ENCODE assay signal across 8 mouse cellular contexts in genomic region chr5:139253301-139253741, GRCm38 (mm10). TPM values are rescaled to one million over a fixed set of nuclear protein-coding genes. Genes with fewer than 3 reads are reported as not detected.
DNase-seq lines count a peak whose midpoint lies in the region; ATAC-seq and TF ChIP-seq lines count a peak whose summit lies in the region.

No protein-coding gene starts in this region.

- peak overlapping the region; percentile 90 for H3K9ac ChIP-seq in ES-E14 (ENCODE audit: insufficient read depth, low read depth, low read length, poor library complexity, severe bottlenecking)
- peak overlapping the region; percentile 77 for H3K9ac ChIP-seq in kidney, embryonic 14.5 days (ENCODE audit: low read depth, low read length)

- no peaks in the 10 kb centered on the region for H3K9me3 ChIP-seq in ES-E14 (ENCODE audit: control insufficient read depth, insufficient read depth, low read depth, low read length)
- no peaks in the 10 kb centered on the region for H3K9me3 ChIP-seq in kidney, embryonic 14.5 days (ENCODE audit: control insufficient read depth, low read length)

- peak; percentile 76 for DNase-seq in CD4-positive helper T cell, adult 2 months (ENCODE audit: low read depth, low spot score)
- no peak for DNase-seq in ES-E14 (ENCODE audit: low read depth, low spot score)
- DNase-seq in cerebellum, adult 2 months = peak; percentile 50 to 55
- peak; percentile 13 to 25 for DNase-seq in heart, adult 9 months (ENCODE audit: low spot score in 2 of 2)
- peak; percentile 63 for DNase-seq in lung, postnatal 14 days
- no peak for DNase-seq in spleen, adult 2 months (ENCODE audit: low read depth in 1 of 2, low spot score in 2 of 2)
- DNase-seq in left cerebral cortex, adult 8-10 months (ENCODE audit: low spot score in 2 of 2) = no peak

- peaks cover 18% of the 10 kb centered on the region for H3K36me3 ChIP-seq in ES-E14 (ENCODE audit: control insufficient read depth, insufficient read depth, low read length, poor library complexity, severe bottlenecking)
- peaks cover 26% of the 10 kb centered on the region for H3K36me3 ChIP-seq in kidney, embryonic 14.5 days (ENCODE audit: control insufficient read depth, insufficient read depth, low read length)
- peaks cover 4% of the 10 kb centered on the region for H3K36me3 ChIP-seq in spleen, adult 2 months (ENCODE audit: control insufficient read depth, insufficient read depth, low read length)

- no peaks in the 10 kb centered on the region for H3K27me3 ChIP-seq in cerebellum, adult 2 months (ENCODE audit: control insufficient read depth, insufficient read depth, low read length)
- no peaks in the 10 kb centered on the region for H3K27me3 ChIP-seq in kidney, embryonic 14.5 days (ENCODE audit: control insufficient read depth, insufficient read depth, low read length)
- H3K27me3 ChIP-seq in spleen, adult 2 months (ENCODE audit: control insufficient read depth, insufficient read depth, low read length) = no peaks in the 10 kb centered on the region

- no peak for ATAC-seq in kidney, embryonic 14.5 days (ENCODE audit: low FRiP score, low TSS enrichment)

- 4% methylated on average over 6 of the region's 6 CpGs for WGBS in cerebellum, adult 2 months
- 5% methylated on average over 6 of the region's 6 CpGs for WGBS in kidney, embryonic 14.5 days
- WGBS in spleen, adult 2 months = 3% methylated on average over 6 of the region's 6 CpGs

- no peak for TF ChIP-seq POLR2A in cerebellum, adult 2 months (IDR thresholded peaks at IDR 0.05; ENCODE audit: borderline replicate concordance, insufficient read depth, low read length)
- TF ChIP-seq POLR2A in spleen, adult 2 months (IDR thresholded peaks at IDR 0.05; ENCODE audit: low read depth, low read length) = no peak

- peak overlapping the region; percentile 90 to 92 for H3K4me3 ChIP-seq in ES-E14 (ENCODE audit: insufficient read depth in 1 of 2, low read depth in 1 of 2, low read length in 2 of 2, poor library complexity in 1 of 2, severe bottlenecking in 1 of 2)
- peak overlapping the region; percentile 99 for H3K4me3 ChIP-seq in cerebellum, adult 2 months (replicated peaks; ENCODE audit: insufficient read depth, low read depth, low read length)
- H3K4me3 ChIP-seq in kidney, embryonic 14.5 days (ENCODE audit: low read length) = peak overlapping the region; percentile 67
- H3K4me3 ChIP-seq in spleen, adult 2 months (ENCODE audit: extremely low read depth, insufficient read depth, insufficient read length) = peak overlapping the region; percentile 88

- peaks cover 6 to 10% of the 10 kb centered on the region in 2 experiments; a peak in 3 of 4 replicates for H3K4me1 ChIP-seq in ES-E14 (ENCODE audit: control insufficient read depth in 2 of 2, insufficient read depth in 2 of 2, low read length in 2 of 2, poor library complexity in 1 of 2)
- H3K4me1 ChIP-seq in cerebellum, adult 2 months (ENCODE audit: control insufficient read depth, insufficient read depth, low read length) = peaks cover 19% of the 10 kb centered on the region
- H3K4me1 ChIP-seq in kidney, embryonic 14.5 days (ENCODE audit: control insufficient read depth, insufficient read depth, low read length) = peaks cover 20% of the 10 kb centered on the region; the same call in 1 of the 2 replicates
- H3K4me1 ChIP-seq in spleen, adult 2 months (ENCODE audit: control insufficient read depth, insufficient read depth, insufficient read length) = peaks cover 17% of the 10 kb centered on the region; the same call in 1 of the 2 replicates

- in situ Hi-C loops in ES-E14 (cut with MboI; ENCODE audit: low sequenced_read_pairs in 2 of 2, unreplicated experiment in 2 of 2) = no loop called here

- H3K27ac ChIP-seq in ES-E14 (ENCODE audit: insufficient read depth, low read depth, low read length, poor library complexity, severe bottlenecking) = peak overlapping the region; percentile 69; the same call in 1 of the 2 replicates
- peak overlapping the region; percentile 92 for H3K27ac ChIP-seq in cerebellum, adult 2 months (ENCODE audit: insufficient read depth, low read length)
- peak overlapping the region; percentile 72 for H3K27ac ChIP-seq in kidney, embryonic 14.5 days (ENCODE audit: low read depth, low read length)
- peak overlapping the region; percentile 93 for H3K27ac ChIP-seq in spleen, adult 2 months (ENCODE audit: insufficient read depth, low read length)

- H3K4me2 ChIP-seq in kidney, embryonic 14.5 days (replicated peaks; ENCODE audit: low read depth, low read length) = peak overlapping the region; percentile 94

- TF ChIP-seq CTCF in cerebellum, adult 2 months (IDR thresholded peaks at IDR 0.05; ENCODE audit: borderline replicate concordance, insufficient read depth, low read depth, low read length) = no peak
- no peak for TF ChIP-seq CTCF in spleen, adult 2 months (IDR thresholded peaks at IDR 0.05; ENCODE audit: extremely low read depth, insufficient read depth, insufficient read length, insufficient replicate concordance)

TF ChIP-seq in ES-E14, 5 proteins besides CTCF, POLR2A, EP300 and RAD21:
- TF ChIP-seq ZNF384 (IDR thresholded peaks at IDR 0.05; ENCODE audit: low read depth, low read length) (no peak), HCFC1 (IDR thresholded peaks at IDR 0.05; ENCODE audit: borderline replicate concordance, insufficient read depth, low read length) (no peak), CHD2 (IDR thresholded peaks at IDR 0.05; ENCODE audit: low read depth, low read length) (no peak), MAFK (IDR thresholded peaks at IDR 0.05; ENCODE audit: insufficient read depth, low read depth, low read length) (no peak), ZC3H11A (IDR thresholded peaks at IDR 0.05; ENCODE audit: borderline replicate concordance, low read depth, low read length) (no peak)

RNA-seq across cellular contexts. Expression of gene Get4, which starts 1.2 kb away (rescaled TPM):
- 140 and 149 TPM in 2 replicates for total RNA-seq in ES-E14 (2012; rRNA removed)
- polyA plus RNA-seq in cerebellum, adult 2 months (2012; rRNA removed) = 106 and 114 TPM in 2 replicates
- 132 and 156 TPM in 2 replicates for polyA plus RNA-seq in kidney, embryonic 14.5 days (2014; fragmentation: Nextera tagmentation; extraction: Ambion mirVana)
- polyA plus RNA-seq in spleen, adult 2 months (2012; rRNA removed) = 91.4 and 137 TPM in 2 replicates
- total RNA-seq in left cerebral cortex, adult 8-10 months (2022) = 10 to 100 TPM; 56.1 to 59.8 (median 57.6) TPM

RNA-seq across cellular contexts. Expression of gene Sun1, which starts 52.9 kb away (rescaled TPM):
- total RNA-seq in ES-E14 (2012; rRNA removed) = 183 and 289 TPM in 2 replicates
- polyA plus RNA-seq in cerebellum, adult 2 months (2012; rRNA removed) = 65.3 and 70.8 TPM in 2 replicates
- 29.2 and 59.5 TPM in 2 replicates for polyA plus RNA-seq in kidney, embryonic 14.5 days (2014; fragmentation: Nextera tagmentation; extraction: Ambion mirVana)
- polyA plus RNA-seq in spleen, adult 2 months (2012; rRNA removed) = 23.8 and 24.7 TPM in 2 replicates
- 100 to 1,000 TPM; 127 to 146 (median 132) TPM for total RNA-seq in left cerebral cortex, adult 8-10 months (2022)

Comparison
In these comparisons a context has a peak if more than half of its experiments do, and no peak if none do; other contexts are left out.
1. DNase-seq: peak in CD4-positive helper T cell, adult 2 months (single experiment), cerebellum, adult 2 months (2 of 2), heart, adult 9 months (2 of 2) and lung, postnatal 14 days (single experiment); none in ES-E14 (single experiment), spleen, adult 2 months (0 of 2) and left cerebral cortex, adult 8-10 months (0 of 2).
2. Peak in every context shown above with its lines, with median percentiles within 50 percentile points of each other: H3K27ac ChIP-seq and H3K4me3 ChIP-seq.